Mouse (Mus musculus): ENCODE data around the gene Ankdd1b. TPM values are rescaled to one million over a fixed set of nuclear protein-coding genes. Genes with fewer than 3 reads are reported as not detected.

The Ankdd1b gene
- polyA plus RNA-seq, 1 experiment from 2014 or later, result 0.19 TPM

GRCm38 (mm10) chr13:96401251-96401650 lies 69.7 kb downstream of the Ankdd1b start:
- no peaks in the 10 kb centered on the region for H3K27me3 ChIP-seq
- H3K9me3 ChIP-seq, result no peaks in the 10 kb centered on the region
- ATAC-seq (ENCODE audit: borderline replicate concordance, extremely low read depth, low FRiP score, low TSS enrichment), result no peak
- H3K4me1 ChIP-seq, result no peaks in the 10 kb centered on the region
- 97% methylated on average over 5 of the region's 5 CpGs for WGBS
- H3K4me3 ChIP-seq, result no peak overlapping the region
- no peak overlapping the region for H3K27ac ChIP-seq
- no peak overlapping the region for H3K9ac ChIP-seq
- H3K4me2 ChIP-seq, result no peak overlapping the region
- peaks cover 88% of the 10 kb centered on the region for H3K36me3 ChIP-seq

GRCm38 (mm10) chr13:96389301-96389700 lies 81.7 kb downstream of the Ankdd1b start:
- Histone ChIP-seq H3K36me3 (peaks cover 38% of the 10 kb centered on the region), H3K27ac (no peak overlapping the region), H3K27me3 (no peaks in the 10 kb centered on the region), H3K4me1 (peaks cover 10% of the 10 kb centered on the region), H3K9me3 (no peaks in the 10 kb centered on the region), H3K4me3 (peak overlapping the region; percentile 84), H3K4me2 (peak overlapping the region; percentile 70), H3K9ac (peak overlapping the region; percentile 65)
- no peak for ATAC-seq (ENCODE audit: borderline replicate concordance, extremely low read depth, low FRiP score, low TSS enrichment)
- 7% methylated on average over 2 of the region's 2 CpGs for WGBS

- H3K36me3 ChIP-seq, result peaks cover 29% of the 10 kb centered on the region
- H3K4me1 ChIP-seq, result peaks cover 10% of the 10 kb centered on the region
- H3K27ac ChIP-seq, result peak within 1 kb of the TSS; percentile 71
- peak within 1 kb of the TSS; percentile 84 for H3K4me3 ChIP-seq
- no peaks in the 10 kb centered on the region for H3K9me3 ChIP-seq
- H3K27me3 ChIP-seq, result no peaks in the 10 kb centered on the region
- H3K9ac ChIP-seq, result peak within 1 kb of the TSS; percentile 65
- peak; percentile 100 for ATAC-seq (ENCODE audit: borderline replicate concordance, extremely low read depth, low FRiP score, low TSS enrichment)
- WGBS, result under 1% methylated on average over 44 of the region's 44 CpGs
- H3K4me2 ChIP-seq, result peak within 1 kb of the TSS; percentile 70
These were observed 82.7 kb downstream of the Ankdd1b start, which contains the start of gene Poc5 for GRCm38 (mm10) chr13:96388042-96388888. Gene Poc5, plus strand, starts transcription at chr13:96388294.

GRCm38 (mm10) chr13:96377883-96378282 lies 93.1 kb downstream of the Ankdd1b start:
- 51% methylated on average over 4 of the region's 4 CpGs for WGBS
- ATAC-seq (ENCODE audit: borderline replicate concordance, extremely low read depth, low FRiP score, low TSS enrichment), result no peak

GRCm38 (mm10) chr13:96376871-96377270 lies 94.1 kb downstream of the Ankdd1b start:
- ATAC-seq (ENCODE audit: borderline replicate concordance, extremely low read depth, low FRiP score, low TSS enrichment), result 0 out of 2 replicates have a peak, but pooled peaks have one; percentile 23
- 79% methylated on average over 18 of the region's 18 CpGs for WGBS

More at GRCm38 (mm10) chr13:96377883-96378282, 93.1 kb downstream of the Ankdd1b start:
- Histone ChIP-seq H3K4me3 (no peak overlapping the region), H3K27me3 (no peaks in the 10 kb centered on the region), H3K36me3 (no peaks in the 10 kb centered on the region), H3K27ac (no peak overlapping the region), H3K4me2 (no peak overlapping the region), H3K4me1 (no peaks in the 10 kb centered on the region), H3K9ac (no peak overlapping the region), H3K9me3 (no peaks in the 10 kb centered on the region)

GRCm38 (mm10) chr13:96375519-96375918 lies 95.5 kb downstream of the Ankdd1b start:
- no peaks in the 10 kb centered on the region for H3K27me3 ChIP-seq
- no peak overlapping the region for H3K9ac ChIP-seq
- H3K27ac ChIP-seq, result no peak overlapping the region
- H3K9me3 ChIP-seq, result no peaks in the 10 kb centered on the region
- WGBS, result 0% methylated on average over 2 of the region's 2 CpGs
- H3K4me2 ChIP-seq, result no peak overlapping the region
- H3K36me3 ChIP-seq, result no peaks in the 10 kb centered on the region
- no peaks in the 10 kb centered on the region for H3K4me1 ChIP-seq
- H3K4me3 ChIP-seq, result no peak overlapping the region
- no peak for ATAC-seq (ENCODE audit: borderline replicate concordance, extremely low read depth, low FRiP score, low TSS enrichment)

More at GRCm38 (mm10) chr13:96376871-96377270, 94.1 kb downstream of the Ankdd1b start:
- Histone ChIP-seq H3K27me3 (no peaks in the 10 kb centered on the region), H3K4me2 (no peak overlapping the region), H3K27ac (no peak overlapping the region), H3K4me3 (no peak overlapping the region), H3K9me3 (no peaks in the 10 kb centered on the region), H3K9ac (no peak overlapping the region), H3K36me3 (no peaks in the 10 kb centered on the region), H3K4me1 (no peaks in the 10 kb centered on the region)

Other genes starting within 250 kb of the Ankdd1b start
- gene Poc5, start 82.9 kb downstream of the Ankdd1b start, polyA plus RNA-seq (2015; fragmentation: Nextera tagmentation; extraction: Ambion mirVana), result 18.2 and 20.8 TPM in 2 replicates
- not detected in 2 replicates for gene Gm17622, start 19.5 kb upstream of the Ankdd1b start, polyA plus RNA-seq (2015; fragmentation: Nextera tagmentation; extraction: Ambion mirVana)
- 8.1 and 8.7 TPM in 2 replicates for gene Polk, start 71.4 kb upstream of the Ankdd1b start, polyA plus RNA-seq (2015; fragmentation: Nextera tagmentation; extraction: Ambion mirVana)
- 9.6 and 11.1 TPM in 2 replicates for gene Col4a3bp, start 71.4 kb upstream of the Ankdd1b start, polyA plus RNA-seq (2015; fragmentation: Nextera tagmentation; extraction: Ambion mirVana)
- gene Hmgcr, start 199.7 kb upstream of the Ankdd1b start, polyA plus RNA-seq (2015; fragmentation: Nextera tagmentation; extraction: Ambion mirVana), result 46.2 and 50.0 TPM in 2 replicates